Mouse (Mus musculus) liver, adult 2 months (tissue): ENCODE data around the gene Ankrd66.

ENCODE experiments used
- CTCF ChIP-seq: fragments of 200-500 bp; IDR thresholded peaks from 2 replicates; pipeline ENCODE4 v1.5.1; 2011; ENCODE audit warnings: low read depth, low read length, control low read depth
- POLR2A ChIP-seq: fragments of 200-500 bp; IDR thresholded peaks from 2 replicates; pipeline ENCODE4 v1.6.1; 2011; ENCODE audit warnings: low read length, control low read depth; ENCODE audit not compliant: insufficient read depth; ENCODE audit errors: extremely low read depth

DNA sequence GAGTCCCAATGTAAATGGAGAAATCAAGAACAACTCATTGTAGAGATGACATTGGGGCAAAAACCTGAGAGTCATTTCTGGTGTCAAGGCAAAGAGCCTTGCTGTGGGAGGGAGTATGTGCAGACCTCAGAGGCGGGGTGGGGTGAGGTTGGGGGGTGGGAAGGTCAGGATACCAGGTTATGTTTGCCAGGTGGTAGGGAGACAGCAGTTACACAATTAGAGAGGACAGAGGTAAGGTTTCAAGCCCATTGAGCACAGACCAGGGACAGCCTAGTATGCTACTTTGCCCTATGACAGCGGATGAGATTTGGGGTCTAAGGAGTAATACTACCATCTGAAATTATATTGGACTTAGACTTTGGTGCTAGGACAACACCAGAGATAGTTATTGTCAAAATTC is 43.8 kb upstream of the Ankrd66 start:
- TF ChIP-seq CTCF (no peak), POLR2A (no peak)
